Mouse (Mus musculus) E14TG2a.4 (cell line): ENCODE data around the gene Bbs9.
"Not testable (repeated sequence)": the region's sequence is repeated elsewhere in the genome, so short reads cannot be mapped to it uniquely, and the experiment has no call there.

Experiments used
- H3K27me3 ChIP-seq: 2 replicates; pipeline ENCODE4 v1.6.1; 2014; ENCODE audit warnings: low read length, control low read depth; ENCODE audit not compliant: insufficient read depth
- H3K36me3 ChIP-seq: 2 replicates; pipeline ENCODE4 v1.6.1; 2014; ENCODE audit warnings: low read length, control low read depth; ENCODE audit not compliant: insufficient read depth
- H3K4me1 ChIP-seq: replicated peaks from 2 replicates; pipeline ENCODE4 v1.6.1; 2014; ENCODE audit warnings: low read depth, low read length, control low read depth
- H3K4me3 ChIP-seq: replicated peaks from 2 replicates; pipeline ENCODE4 v1.5.1; 2014; ENCODE audit warnings: mild to moderate bottlenecking, low read length
- H3K9me3 ChIP-seq: 2 replicates; pipeline ENCODE4 v1.6.1; 2014; ENCODE audit warnings: low read length, control low read depth
- CTCF ChIP-seq: conservative IDR thresholded peaks from 2 replicates; pipeline ENCODE4 v1.5.1; 2014; ENCODE audit warnings: low read length
- NANOG ChIP-seq: IDR thresholded peaks from 2 replicates; pipeline ENCODE4 v1.6.1; 2014; ENCODE audit warnings: borderline replicate concordance, low read length, mixed read lengths
- POU5F1 ChIP-seq: IDR thresholded peaks from 2 replicates; pipeline ENCODE4 v1.6.1; 2014; ENCODE audit warnings: low read length, borderline replicate concordance

Bbs9 gene

DNA sequence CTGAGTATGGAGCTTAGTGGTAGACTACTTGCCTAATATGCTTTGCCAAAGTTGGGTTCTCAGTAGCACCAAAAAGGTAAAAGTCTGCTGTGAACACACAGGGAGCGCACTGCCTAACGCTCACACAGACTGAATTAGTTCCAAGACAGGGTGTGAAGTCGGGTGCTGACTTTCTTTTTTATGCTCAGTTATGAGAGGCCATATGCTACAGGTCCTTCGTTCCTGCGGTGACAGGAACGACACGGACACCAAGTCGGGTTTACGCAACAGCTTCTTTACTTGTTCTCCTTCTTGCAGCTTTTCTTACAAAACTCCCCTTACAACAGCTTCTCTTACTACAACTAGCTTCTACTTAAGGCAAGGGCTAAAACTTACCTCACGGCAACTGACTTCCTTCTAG is 32.4 kb upstream of the Bbs9 start:
- Histone ChIP-seq H3K36me3 (peaks cover 16% of the 10 kb centered on the region), H3K27me3 (no peaks in the 10 kb centered on the region), H3K9me3 (no peaks in the 10 kb centered on the region), H3K4me1 (peaks cover 7% of the 10 kb centered on the region; the same call in 1 of the 2 replicates), H3K4me3 (no peak overlapping the region)
- TF ChIP-seq POU5F1: no peak
- TF ChIP-seq NANOG: no peak

GRCm38 (mm10) chr9:22445123-22445522 is 30.4 kb upstream of the Bbs9 start:
- Histone ChIP-seq H3K27me3 (no peaks in the 10 kb centered on the region), H3K36me3 (peaks cover 34% of the 10 kb centered on the region), H3K4me1 (peaks cover 19% of the 10 kb centered on the region), H3K4me3 (no peak overlapping the region), H3K9me3 (no peaks in the 10 kb centered on the region)
- TF ChIP-seq POU5F1 (no peak), NANOG (no peak), CTCF (no peak)

- no peaks in the 10 kb centered on the region for H3K27me3 ChIP-seq
- no peak overlapping the region for H3K4me3 ChIP-seq
- no peaks in the 10 kb centered on the region for H3K9me3 ChIP-seq
- TF ChIP-seq CTCF (no peak), NANOG (no peak), POU5F1 (no peak)
- peaks cover 19% of the 10 kb centered on the region for H3K4me1 ChIP-seq
- peaks cover 55% of the 10 kb centered on the region for H3K36me3 ChIP-seq
Observed at GRCm38 (mm10) chr9:22447213-22447612, 28.3 kb upstream of the Bbs9 start.

DNA sequence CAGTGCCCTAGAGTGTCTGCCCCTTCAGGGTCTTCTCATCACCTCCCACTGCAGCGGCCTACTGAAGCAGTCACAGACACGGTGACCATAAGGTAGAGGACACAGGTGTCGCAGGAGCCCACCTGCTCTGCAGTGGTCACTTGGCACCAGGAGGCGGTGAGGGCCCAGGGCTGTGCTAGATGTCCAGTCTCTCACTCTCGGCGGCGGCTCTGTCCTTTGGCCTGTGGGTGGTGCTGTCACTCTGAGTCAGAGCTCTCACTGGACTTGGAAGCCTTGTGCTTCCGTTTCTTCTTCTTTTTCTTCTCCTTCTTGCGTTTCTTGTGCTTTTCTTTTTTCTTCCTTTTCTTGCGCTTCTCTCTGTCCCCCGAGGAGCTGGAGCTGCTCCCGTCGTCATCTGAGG is 27.1 kb upstream of the Bbs9 start:
- TF ChIP-seq NANOG: no peak
- no peak for TF ChIP-seq POU5F1
- TF ChIP-seq CTCF: no peak
- peaks cover 19% of the 10 kb centered on the region for H3K4me1 ChIP-seq
- H3K4me3 ChIP-seq: no peak overlapping the region; the same call in 1 of the 2 replicates
- H3K27me3 ChIP-seq: no peaks in the 10 kb centered on the region
- H3K36me3 ChIP-seq: peaks cover 67% of the 10 kb centered on the region
- H3K9me3 ChIP-seq: no peaks in the 10 kb centered on the region

- no peak for TF ChIP-seq CTCF
- TF ChIP-seq NANOG: no peak
- no peak for TF ChIP-seq POU5F1
- Histone ChIP-seq H3K9me3 (no peaks in the 10 kb centered on the region), H3K4me3 (no peak overlapping the region), H3K4me1 (peaks cover 19% of the 10 kb centered on the region), H3K36me3 (peaks cover 74% of the 10 kb centered on the region), H3K27me3 (no peaks in the 10 kb centered on the region)
Observed at GRCm38 (mm10) chr9:22449209-22449608, 26.3 kb upstream of the Bbs9 start.

GRCm38 (mm10) chr9:22452697-22453096 is 22.8 kb upstream of the Bbs9 start:
- Histone ChIP-seq H3K4me1 (peaks cover 11% of the 10 kb centered on the region), H3K36me3 (peaks cover 98% of the 10 kb centered on the region), H3K9me3 (no peaks in the 10 kb centered on the region), H3K4me3 (no peak overlapping the region), H3K27me3 (no peaks in the 10 kb centered on the region)
- TF ChIP-seq CTCF (no peak), POU5F1 (no peak), NANOG (no peak)

- Histone ChIP-seq H3K27me3 (no peaks in the 10 kb centered on the region), H3K4me3 (no peak overlapping the region), H3K36me3 (peaks cover 96% of the 10 kb centered on the region), H3K4me1 (peaks cover 8% of the 10 kb centered on the region), H3K9me3 (no peaks in the 10 kb centered on the region)
- TF ChIP-seq CTCF (no peak), NANOG (no peak), POU5F1 (no peak)
Observed at GRCm38 (mm10) chr9:22453501-22453924, 22.0 kb upstream of the Bbs9 start.

DNA sequence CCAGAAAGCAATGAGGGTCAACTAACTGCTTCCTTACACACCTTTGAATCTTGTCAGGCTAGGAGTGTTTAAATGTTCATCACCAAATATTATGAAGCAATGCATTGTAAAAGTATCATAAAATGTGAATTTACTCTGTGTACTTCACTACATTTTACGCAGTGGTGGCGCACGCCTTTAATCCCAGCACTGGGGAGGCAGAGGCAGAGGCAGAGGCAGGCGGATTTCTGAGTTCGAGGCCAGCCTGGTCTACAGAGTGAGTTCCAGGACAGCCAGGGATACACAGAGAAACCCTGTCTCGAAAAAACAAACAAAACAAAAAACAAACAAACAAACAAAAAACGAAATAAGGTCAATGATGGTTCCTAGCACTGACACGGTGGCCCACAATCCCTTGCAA is 21.5 kb upstream of the Bbs9 start, which contains the start of gene Gm17545:
TSS of gene Gm17545 (plus strand) at position 301 of the 400 bp plus-strand sequence.
- not testable (repeated sequence) for H3K4me3 ChIP-seq, H3K27me3 ChIP-seq, H3K9me3 ChIP-seq, H3K4me1 ChIP-seq
- H3K36me3 ChIP-seq: peaks cover 96% of the 10 kb centered on the region

GRCm38 (mm10) chr9:22455041-22455440 is 20.5 kb upstream of the Bbs9 start:
- no peak for TF ChIP-seq NANOG
- no peak for TF ChIP-seq POU5F1
- TF ChIP-seq CTCF: no peak
- H3K4me1 ChIP-seq: no peaks in the 10 kb centered on the region
- H3K27me3 ChIP-seq: no peaks in the 10 kb centered on the region
- no peak overlapping the region for H3K4me3 ChIP-seq
- H3K36me3 ChIP-seq: peaks cover 87% of the 10 kb centered on the region
- H3K9me3 ChIP-seq: no peaks in the 10 kb centered on the region
